Mouse (Mus musculus) cerebellum, adult 8-10 months (tissue): Measurements from ENCODE around the gene Bmp8b.
"Not testable (repeated sequence)": the region's sequence is repeated elsewhere in the genome, so short reads cannot be mapped to it uniquely, and the experiment has no call there.

Experiments
- DNase-seq: peaks from one replicate; pipeline ENCODE4 v3.0.0; 2022

Gene Bmp8b

DNA sequence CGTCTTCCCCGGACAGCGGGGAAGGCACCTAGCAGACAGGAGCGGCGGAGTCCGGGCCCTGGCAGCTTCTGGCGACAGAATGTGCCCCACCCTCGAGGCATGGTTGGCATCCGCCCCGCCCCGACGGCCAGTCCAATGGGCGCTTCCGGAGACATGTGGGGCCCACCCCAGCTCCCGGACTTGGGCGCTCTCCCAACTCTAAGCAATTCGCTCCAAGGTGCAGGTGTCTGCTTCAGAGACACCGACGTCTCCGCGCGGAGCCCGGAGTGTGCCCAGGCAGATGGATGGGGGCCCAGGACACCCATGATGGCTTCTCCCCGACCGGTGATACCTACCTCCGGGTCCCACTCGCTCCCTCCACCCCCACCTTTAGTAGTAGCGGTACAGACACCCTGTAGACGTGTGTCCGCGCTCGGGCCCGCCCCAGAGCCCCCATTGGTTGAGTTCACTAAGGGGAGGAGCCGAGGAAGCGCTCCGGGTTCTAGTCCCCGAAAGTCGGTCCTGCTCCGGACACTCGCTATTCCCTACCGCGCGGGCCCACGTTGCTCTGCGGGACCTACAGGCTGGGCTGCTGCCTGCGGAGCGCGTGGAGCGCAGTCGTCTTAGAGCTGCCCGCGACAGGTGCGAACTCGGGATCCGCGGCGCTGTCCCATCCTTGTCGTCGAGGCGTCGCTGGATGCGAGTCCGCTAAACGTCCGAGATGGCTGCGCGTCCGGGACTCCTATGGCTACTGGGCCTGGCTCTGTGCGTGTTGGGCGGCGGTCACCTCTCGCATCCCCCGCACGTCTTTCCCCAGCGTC, at the start of gene Bmp8b:
Gene Bmp8b (plus strand): TSS at position 515 of the 800 bp plus-strand sequence.
- no peak for DNase-seq

DNA sequence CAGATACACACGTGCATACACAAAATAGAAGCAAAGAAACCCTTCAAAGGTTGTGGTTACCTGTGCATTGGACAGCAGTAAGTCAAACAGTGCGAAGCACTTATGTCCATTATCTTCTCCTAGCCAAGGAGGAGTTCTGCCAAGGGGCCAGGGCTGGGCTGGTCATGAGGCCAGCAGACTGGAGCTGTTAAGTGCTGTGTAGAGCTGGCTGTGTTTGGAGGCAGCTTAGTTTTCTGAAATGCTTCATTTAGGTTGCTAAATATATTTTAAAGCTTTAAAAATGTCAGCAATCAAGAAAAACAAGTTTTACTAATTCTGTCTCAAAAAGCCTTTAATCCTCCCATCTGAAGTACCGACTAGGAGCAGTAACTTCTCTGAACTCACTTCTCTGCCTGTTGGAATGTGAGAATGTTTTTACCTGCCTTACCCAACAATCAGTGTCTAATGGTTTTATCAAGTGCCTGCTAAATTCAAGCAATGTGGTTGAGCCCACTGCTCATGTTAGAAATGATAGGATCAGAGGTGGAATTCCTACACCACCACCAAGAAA, 48.3 kb upstream of the Bmp8b start:
- no peak for DNase-seq

DNA sequence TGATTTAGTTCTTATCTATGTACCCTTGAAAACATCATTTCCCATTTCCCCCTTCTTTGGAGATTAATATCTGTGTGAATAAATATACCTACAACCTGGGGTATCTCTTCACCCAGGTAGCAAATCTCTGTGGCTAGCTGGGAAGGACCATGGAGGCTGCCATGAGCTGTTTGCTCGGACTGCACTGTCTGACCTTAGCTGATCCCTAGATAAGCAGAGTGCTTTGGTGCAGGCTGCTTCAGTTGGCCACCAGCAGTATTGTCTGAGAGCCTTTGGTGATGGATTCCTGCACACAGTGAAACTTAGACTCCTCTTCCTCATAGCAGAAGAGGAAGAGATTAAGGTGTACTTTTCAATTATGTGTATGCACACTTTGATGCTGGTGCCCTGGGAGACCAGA, 47.0 kb upstream of the Bmp8b start:
- DNase-seq: no peak

DNA sequence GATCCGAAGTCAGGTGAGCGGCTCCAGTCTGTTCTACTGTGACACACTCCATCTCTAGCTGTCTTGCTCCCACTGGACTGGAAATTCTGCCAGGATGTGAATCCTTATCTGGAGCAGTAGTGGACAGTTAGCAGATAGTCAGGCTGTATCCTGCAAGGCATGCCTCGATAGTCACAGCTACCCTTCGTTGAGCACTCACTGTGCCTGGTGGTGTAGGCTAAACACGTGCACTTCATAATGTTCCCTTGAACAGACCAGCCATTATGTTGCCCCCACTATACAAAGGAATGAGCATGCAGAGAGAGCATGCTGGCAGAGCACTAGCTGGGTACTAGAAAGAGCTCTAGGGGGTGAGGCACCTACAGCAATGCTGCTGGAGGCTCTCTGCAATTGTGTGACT, 43.2 kb upstream of the Bmp8b start:
- no peak for DNase-seq

DNA sequence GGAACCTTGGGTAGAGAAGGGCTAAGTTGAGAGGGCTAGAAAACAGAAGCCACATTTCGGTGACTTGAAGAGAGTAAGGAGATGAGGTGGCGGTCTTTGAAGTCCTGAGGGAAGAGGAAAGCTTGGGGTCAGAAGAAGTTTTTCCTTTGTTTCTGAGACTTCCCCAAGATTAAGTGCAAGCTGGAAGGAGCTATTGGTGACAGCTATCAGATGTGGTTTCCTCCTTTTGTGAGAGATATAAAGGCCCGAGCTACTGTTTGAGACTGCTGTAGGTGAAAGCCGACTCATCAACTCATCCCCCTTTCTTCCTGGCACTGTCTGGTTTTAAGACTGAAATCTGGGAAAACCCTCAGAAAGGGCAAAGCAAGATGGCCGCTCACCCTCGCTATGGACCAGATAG, 36.3 kb upstream of the Bmp8b start:
- no peak for DNase-seq

DNA sequence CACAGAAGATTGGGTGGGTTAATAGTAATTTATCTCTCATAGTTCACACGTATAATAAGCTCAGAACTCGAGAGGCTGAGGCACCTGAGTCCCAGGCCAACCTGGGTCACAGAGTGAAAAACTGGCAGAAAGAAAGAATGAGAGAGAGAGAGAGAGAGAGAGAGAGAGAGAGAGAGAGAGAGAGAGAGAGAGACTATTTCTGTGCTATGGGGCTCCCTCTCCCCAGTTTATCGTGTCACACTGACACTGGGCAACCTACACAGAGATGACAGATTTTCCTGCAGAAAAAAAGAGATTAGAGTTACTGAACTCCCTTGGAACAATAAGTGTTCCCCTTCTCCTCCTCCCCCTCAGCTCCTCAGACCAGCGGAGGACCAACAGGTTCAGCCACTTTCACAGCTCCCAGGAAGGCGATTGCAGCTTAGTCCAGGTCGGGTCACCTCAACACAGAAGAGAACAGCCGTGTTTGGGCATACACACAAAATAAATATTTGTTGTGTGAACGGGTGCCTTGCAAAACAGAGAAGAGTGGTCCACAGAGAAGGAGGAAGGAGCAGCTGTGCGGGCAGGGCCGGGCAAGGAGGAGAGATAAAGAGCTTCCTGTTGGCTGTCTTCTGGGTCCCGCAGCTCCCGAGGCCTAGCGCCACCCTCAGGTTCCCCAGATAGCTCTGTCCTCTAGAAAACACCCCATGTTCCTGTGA, 33.5 kb upstream of the Bmp8b start:
- DNase-seq: no peak

DNA sequence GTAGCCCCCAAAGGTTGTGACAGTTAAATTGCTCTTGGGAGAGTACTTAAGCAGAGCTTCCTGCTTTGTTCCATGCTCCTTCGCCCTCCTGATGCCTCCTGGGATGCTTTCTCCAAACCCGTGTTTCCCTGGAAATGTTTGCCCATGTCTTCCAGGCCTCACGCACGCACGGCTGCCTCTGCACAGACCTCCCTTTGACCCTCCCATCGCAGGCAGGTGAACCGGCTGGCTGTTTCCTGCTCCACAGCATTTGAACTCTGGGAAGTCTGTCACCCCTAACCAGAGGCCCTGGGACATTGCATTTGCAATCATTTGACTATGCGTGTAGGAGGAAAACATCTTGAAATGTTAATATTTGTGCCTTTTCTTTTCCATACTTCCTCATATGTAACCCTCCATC, 28.0 kb upstream of the Bmp8b start:
- DNase-seq: no peak

GRCm38 (mm10) chr4:123078231-123078630, 26.7 kb upstream of the Bmp8b start:
- DNase-seq: no peak

DNA sequence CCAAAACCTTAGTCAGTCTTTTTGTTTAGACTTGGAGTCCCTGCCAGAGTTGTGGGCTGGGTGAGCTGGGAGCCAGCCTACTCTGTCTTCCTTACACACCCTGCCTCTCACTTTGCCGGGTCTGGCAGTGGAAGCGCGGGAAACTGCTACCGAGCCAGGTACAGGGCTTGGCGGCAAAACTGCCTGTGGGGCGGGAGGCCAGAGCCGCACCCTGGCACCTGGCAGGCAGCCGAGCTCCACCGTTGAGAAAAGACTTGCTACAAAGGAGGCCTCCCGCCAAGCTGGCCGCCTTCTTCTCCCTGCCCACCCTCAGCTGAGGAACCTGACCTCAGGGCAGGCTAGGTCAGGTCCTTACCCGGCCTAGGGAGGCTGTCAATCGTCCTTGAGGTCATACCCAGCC, 24.2 kb upstream of the Bmp8b start:
- peak; percentile 24 for DNase-seq

DNA sequence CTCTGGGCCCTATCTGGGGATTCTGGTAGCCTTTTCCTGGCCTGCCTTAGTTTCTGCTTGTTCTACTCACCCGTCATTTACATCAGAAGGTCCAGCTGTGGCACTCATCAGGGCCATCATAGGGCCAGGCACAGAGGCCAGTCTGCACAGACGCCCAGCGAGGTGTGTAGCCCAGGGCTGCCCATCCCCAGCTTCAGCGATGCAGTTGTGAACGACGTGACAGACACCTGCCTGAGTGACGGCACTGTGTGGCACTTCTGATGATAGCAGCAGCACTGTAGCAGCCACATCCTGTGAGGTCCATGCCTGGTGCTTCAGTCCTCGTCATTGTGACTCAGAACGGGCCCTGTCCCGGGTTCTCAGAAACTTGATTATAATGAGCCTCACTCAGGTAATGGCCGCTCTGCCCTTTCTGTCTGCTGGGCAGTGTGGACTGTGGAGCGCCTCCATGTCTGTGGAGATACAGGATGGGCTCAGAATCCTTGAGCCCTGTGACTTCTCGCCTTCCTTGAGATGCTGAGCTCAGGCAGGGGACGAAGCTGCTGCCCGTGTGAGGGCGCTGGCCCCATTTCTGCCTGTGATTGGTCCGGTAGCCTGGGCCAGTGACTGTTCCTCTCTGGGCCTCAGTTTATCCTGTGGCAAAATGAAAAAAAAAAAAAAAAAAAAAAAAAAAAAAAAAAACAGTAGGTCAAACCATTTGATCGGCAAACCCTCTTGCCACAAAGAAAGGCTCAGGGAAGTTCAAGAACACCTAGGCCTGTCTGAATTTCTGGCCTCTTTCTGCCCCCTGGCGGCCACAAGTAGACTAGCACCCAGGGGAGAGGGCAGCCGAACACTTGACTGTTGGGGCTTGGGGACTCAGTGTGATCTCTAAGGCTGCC, 22.4 kb upstream of the Bmp8b start:
- DNase-seq: peak; percentile 69

DNA sequence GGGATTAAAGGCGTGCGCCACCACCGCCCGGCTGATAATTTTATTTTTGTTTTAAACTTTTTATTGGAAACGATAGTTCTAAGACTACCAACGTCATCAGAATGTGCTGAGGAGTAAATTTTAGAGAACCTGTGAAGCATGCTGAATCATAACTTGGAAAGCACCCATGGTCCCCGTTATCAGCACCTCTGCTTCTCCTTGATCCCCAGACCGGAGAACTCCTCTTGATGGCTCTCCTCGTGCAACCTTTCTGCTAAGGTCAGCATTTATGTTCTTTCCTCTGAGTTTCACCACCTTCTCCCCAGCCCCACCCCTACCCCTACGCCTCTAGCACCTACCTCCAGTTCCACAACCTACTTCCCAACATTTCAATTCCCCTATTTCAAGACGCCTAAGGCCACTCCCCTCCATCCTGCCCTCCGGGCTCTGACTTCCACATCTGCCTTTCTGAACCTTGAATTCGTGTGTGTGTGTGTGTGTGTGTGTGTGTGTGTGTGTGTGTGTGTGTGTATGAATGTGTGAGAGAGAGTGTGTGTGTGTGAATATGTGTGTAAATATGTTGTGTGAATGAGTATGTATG, 21.6 kb upstream of the Bmp8b start:
- no peak for DNase-seq

- no peak for DNase-seq
Measured at GRCm38 (mm10) chr4:123085290-123085689, 19.7 kb upstream of the Bmp8b start.

DNA sequence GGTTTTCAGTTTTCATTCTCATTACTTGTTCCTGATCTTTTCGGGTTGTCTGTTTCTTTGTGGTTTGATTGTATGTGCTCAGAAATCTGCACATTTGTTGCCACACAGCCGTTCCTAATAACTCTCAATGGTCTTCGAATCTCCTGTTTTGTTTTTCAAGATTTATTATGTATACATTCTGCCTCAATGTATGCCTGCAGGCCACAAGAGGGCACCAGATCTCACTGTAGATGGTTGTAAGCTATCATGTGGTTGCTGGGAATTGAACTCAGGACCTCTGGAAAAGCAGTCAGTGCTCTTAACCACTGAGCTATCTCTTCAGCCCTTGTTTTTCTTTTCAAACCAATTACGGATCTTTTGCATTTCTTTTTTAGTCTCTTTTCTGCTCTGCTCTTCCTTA, 18.6 kb upstream of the Bmp8b start:
- DNase-seq: no peak

DNA sequence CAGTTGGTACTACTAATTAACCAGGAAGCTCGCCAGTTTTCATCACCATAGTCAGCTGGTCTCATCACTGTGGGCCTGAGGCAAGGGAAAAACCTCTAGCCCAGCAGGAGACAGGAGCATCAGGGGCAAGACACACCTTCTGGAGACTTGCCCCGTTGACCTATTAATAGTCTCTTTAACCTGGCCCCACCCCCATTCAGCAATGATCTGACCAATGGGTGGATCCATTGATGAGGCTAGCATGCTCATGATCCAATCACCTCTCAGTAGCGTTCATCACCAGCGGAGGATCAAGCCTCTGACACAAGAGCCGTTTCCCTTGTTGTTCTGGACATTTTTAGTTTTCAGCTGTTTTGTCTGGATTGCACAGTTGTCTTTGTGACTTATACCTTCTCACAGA, 12.3 kb upstream of the Bmp8b start:
- no peak for DNase-seq

DNA sequence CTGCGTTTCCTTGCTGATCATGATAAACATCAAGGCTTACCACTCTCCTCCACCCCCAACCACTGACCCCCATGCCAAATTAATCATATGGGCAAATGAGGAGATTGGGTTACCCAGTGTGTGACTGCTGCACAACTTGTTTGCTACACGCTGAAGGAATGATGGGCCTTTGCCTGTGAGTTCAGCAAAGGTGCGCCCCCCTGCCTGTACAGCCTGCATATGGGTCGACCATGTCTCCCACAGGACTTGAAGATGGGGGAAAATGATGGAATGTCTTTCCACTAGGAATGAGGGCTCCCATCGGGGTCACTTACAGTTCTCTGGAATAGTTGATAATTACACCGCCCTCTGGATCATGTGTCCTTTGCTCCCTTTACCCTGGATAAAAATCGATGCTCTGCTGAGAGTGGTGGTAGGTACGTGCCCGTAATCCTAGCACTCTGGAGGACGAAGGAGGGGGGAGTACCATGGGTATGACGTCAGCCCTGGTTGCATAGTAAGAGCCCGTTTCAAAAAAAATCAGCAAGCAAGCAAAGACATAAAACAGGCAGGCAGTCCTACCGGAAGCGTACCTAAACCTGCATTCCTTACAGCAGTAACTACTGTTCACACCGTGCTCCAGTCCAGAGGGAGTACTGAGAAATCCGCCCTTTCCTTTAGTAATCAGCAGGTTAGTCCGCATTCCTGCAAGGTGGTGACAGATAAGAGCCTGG, 11.7 kb upstream of the Bmp8b start:
- no peak for DNase-seq

- no peak for DNase-seq
Measured at GRCm38 (mm10) chr4:123093869-123094268, 11.1 kb upstream of the Bmp8b start.

GRCm38 (mm10) chr4:123105451-123105790, 456 bp downstream of the Bmp8b start:
- DNase-seq: no peak

GRCm38 (mm10) chr4:123105929-123106328, 964 bp downstream of the Bmp8b start:
- DNase-seq: not testable (repeated sequence)

DNA sequence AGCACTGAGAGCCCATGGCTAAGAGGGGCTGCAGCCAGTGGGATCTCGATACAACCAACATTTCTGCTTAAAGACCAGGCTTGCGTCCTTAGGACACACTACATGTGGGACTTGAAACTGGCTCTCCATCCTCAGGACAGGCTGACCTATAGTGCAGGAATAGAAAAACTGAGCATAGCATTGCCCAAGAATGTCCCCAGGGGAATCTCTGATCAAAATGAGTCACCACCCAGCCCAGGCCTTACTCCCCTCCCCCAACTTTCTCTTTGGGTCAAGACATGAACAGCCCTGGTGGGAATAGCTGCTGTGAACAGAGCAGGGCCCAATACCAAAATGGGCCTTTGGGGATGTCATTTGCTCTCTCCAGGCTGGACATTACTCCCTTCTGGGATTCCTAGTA, 1.9 kb downstream of the Bmp8b start:
- no peak for DNase-seq

DNA sequence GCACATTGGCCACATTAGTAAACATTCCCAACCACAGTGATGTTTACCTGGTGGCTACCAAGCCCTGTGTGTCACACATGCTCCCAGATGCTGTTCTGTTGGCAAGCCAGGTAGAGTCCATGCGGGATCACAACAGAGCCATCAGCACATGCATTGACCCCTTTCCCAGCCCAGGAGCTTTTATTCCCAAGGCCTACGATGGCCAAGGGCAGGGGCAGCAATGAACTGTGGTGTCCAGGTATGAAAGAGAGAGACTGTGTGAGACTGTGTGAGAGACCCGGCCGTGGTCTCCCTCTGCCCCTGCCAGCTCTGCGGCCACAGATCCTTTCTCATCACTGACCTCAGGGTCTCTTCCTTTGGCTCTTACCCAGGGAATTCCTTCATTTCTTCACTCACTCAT, 3.1 kb downstream of the Bmp8b start:
- DNase-seq: no peak

- DNase-seq: no peak
Measured at GRCm38 (mm10) chr4:123110751-123111150, 5.8 kb downstream of the Bmp8b start.

DNA sequence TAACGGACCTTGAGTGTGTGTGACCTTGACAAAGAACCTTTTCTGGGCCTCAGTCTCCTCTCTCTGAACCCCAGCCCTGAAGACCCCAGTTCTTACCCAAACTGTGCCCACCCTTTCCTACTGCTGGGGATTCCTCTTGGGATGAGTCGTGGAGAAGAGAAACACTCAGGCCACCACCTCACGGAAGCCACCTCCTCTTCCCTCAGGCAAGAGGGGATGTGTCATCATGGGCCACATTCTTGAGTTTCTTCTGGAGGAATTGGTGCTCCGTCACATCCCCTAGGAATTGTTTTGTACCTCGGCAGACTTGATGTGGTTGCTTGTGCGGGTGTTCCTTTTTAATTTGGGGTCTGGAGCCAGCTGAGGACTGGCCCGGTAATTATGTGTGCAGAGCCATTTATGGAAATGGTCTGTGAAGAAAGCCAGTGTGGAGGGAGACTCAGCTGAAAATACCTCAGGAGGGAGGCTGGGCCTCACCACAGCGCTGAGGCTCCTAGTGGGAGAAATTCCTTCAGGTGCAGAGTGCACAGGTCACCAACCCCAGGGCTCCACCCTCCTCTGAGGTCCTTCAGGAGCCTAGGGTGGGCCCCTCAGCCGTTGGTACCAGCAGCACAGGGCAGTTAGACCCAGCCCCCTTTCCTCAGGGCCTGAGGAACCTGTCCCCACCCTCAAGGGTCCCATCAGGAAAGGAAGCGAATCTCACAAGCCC, 6.5 kb downstream of the Bmp8b start:
- not testable (repeated sequence) for DNase-seq
